Mouse (Mus musculus) NIH3T3 (cell line): ENCODE measurements around the gene Vangl2.

ENCODE experiments used
- DNase-seq: peaks from one replicate; pipeline ENCODE4 v3.0.0-alpha.2; 2012; ENCODE audit warnings: low read depth

Vangl2 gene

GRCm38 (mm10) chr1:171966054-171966790, 62.0 kb downstream of the Vangl2 start:
- DNase-seq, result no peak

GRCm38 (mm10) chr1:171963613-171964012, 64.6 kb downstream of the Vangl2 start:
- DNase-seq, result no peak

- DNase-seq, result no peak
Measured at GRCm38 (mm10) chr1:171961704-171962103, 66.5 kb downstream of the Vangl2 start.

GRCm38 (mm10) chr1:171960726-171961125, 67.5 kb downstream of the Vangl2 start:
- DNase-seq, result no peak

GRCm38 (mm10) chr1:171957411-171957810, 70.8 kb downstream of the Vangl2 start:
- DNase-seq, result no peak

- no peak for DNase-seq
Measured at GRCm38 (mm10) chr1:171955071-171955470, 73.2 kb downstream of the Vangl2 start.
